Mouse (Mus musculus) limb, embryonic 13.5 days (tissue): ENCODE results near the gene Ston1. TPM values are rescaled to one million over a fixed set of nuclear protein-coding genes. Genes with fewer than 3 reads are reported as not detected.

Experiments
- ATAC-seq: fragments of 200-750 bp; cut with Nextera tagmentation; 2 replicates; pipeline ENCODE4 v1.8.0; 2017; ENCODE audit warnings: low read depth, moderate number of reproducible peaks, moderate TSS enrichment; ENCODE audit not compliant: low FRiP score
- H3K27ac ChIP-seq: fragments of 300-500 bp; sonication (generic); 2 replicates; pipeline ENCODE4 v1.5.1; 2015; ENCODE audit warnings: inconsistent platforms, mild to moderate bottlenecking, moderate library complexity
- H3K27me3 ChIP-seq: fragments of 300-500 bp; sonication (generic); 2 replicates; pipeline ENCODE4 v1.6.1; 2015; ENCODE audit warnings: mild to moderate bottlenecking, inconsistent platforms
- H3K36me3 ChIP-seq: fragments of 300-500 bp; sonication (generic); 2 replicates; pipeline ENCODE4 v1.6.1; 2015; ENCODE audit warnings: inconsistent platforms, mild to moderate bottlenecking, moderate library complexity
- H3K4me1 ChIP-seq: fragments of 300-500 bp; sonication (generic); 2 replicates; pipeline ENCODE4 v1.6.1; 2015; ENCODE audit warnings: inconsistent platforms
- H3K4me2 ChIP-seq: fragments of 300-500 bp; sonication (generic); replicated peaks from 2 replicates; pipeline ENCODE4 v1.6.1; 2015; ENCODE audit warnings: inconsistent platforms, mild to moderate bottlenecking, moderate library complexity
- H3K4me3 ChIP-seq: fragments of 300-500 bp; sonication (generic); 2 replicates; pipeline ENCODE4 v1.5.1; 2015; ENCODE audit warnings: moderate library complexity, mild to moderate bottlenecking, inconsistent platforms
- H3K9ac ChIP-seq: fragments of 300-500 bp; sonication (generic); 2 replicates; pipeline ENCODE4 v1.6.1; 2015; ENCODE audit warnings: mild to moderate bottlenecking, inconsistent platforms
- H3K9me3 ChIP-seq: fragments of 300-500 bp; sonication (generic); 2 replicates; pipeline ENCODE4 v1.6.1; 2016; ENCODE audit warnings: inconsistent platforms
- WGBS: fragments of 180-500 bp; shearing (Covaris S2); methylation state at CpG from one replicate; pipeline ENCODE4 v1.1.7; 2015; 5-methylcytosine and 5-hydroxymethylcytosine counted together
- polyA plus RNA-seq: library from polyadenylated mRNA; unstranded; fragments of >200 nt; fragmentation: Nextera tagmentation; extraction: Ambion mirVana; gene quantifications from 2 replicates; pipeline ENCODE4 v1.2.1, GENCODE M21; 2015

Ston1 gene
- polyA plus RNA-seq, 1 experiment from 2014 or later, result 9.8 TPM

- WGBS, result 20% methylated on average over 21 of the region's 21 CpGs
- no peaks in the 10 kb centered on the region for H3K4me1 ChIP-seq
- H3K36me3 ChIP-seq, result peaks cover 14% of the 10 kb centered on the region
- no peak overlapping the region for H3K4me3 ChIP-seq
- H3K27me3 ChIP-seq, result no peaks in the 10 kb centered on the region
- H3K27ac ChIP-seq, result no peak overlapping the region
- peak; percentile 64; the same call in 1 of the 2 replicates for ATAC-seq
- no peak overlapping the region for H3K4me2 ChIP-seq
- H3K9ac ChIP-seq, result no peak overlapping the region
- no peaks in the 10 kb centered on the region for H3K9me3 ChIP-seq
These were observed 55.4 kb downstream of the Ston1 start for GRCm38 (mm10) chr17:88652702-88653374.

- WGBS, result 86% methylated on average over 4 of the region's 4 CpGs
- Histone ChIP-seq H3K4me2 (no peak overlapping the region), H3K4me3 (no peak overlapping the region), H3K9me3 (no peaks in the 10 kb centered on the region), H3K4me1 (no peaks in the 10 kb centered on the region), H3K9ac (no peak overlapping the region), H3K36me3 (peaks cover 8% of the 10 kb centered on the region), H3K27ac (no peak overlapping the region), H3K27me3 (no peaks in the 10 kb centered on the region)
- ATAC-seq, result no peak
These were observed 55.9 kb downstream of the Ston1 start for GRCm38 (mm10) chr17:88653375-88653769.

- H3K36me3 ChIP-seq, result no peaks in the 10 kb centered on the region
- H3K4me1 ChIP-seq, result peaks cover under 1% of the 10 kb centered on the region
- no peak overlapping the region for H3K4me3 ChIP-seq
- 90% methylated on average over 6 of the region's 6 CpGs for WGBS
- no peak overlapping the region for H3K9ac ChIP-seq
- H3K27ac ChIP-seq, result no peak overlapping the region
- no peak for ATAC-seq
- H3K27me3 ChIP-seq, result no peaks in the 10 kb centered on the region; the same call in 1 of the 2 replicates
- no peak overlapping the region for H3K4me2 ChIP-seq
- no peaks in the 10 kb centered on the region for H3K9me3 ChIP-seq
These were observed 61.0 kb downstream of the Ston1 start for GRCm38 (mm10) chr17:88658510-88658909.

- no peak for ATAC-seq
- H3K4me1 ChIP-seq, result peaks cover 24% of the 10 kb centered on the region
- no peak overlapping the region for H3K9ac ChIP-seq
- no peak overlapping the region for H3K27ac ChIP-seq
- WGBS, result 85% methylated on average over 2 of the region's 2 CpGs
- no peaks in the 10 kb centered on the region for H3K9me3 ChIP-seq
- no peaks in the 10 kb centered on the region for H3K36me3 ChIP-seq
- no peak overlapping the region for H3K4me2 ChIP-seq
- peaks cover 2% of the 10 kb centered on the region; the same call in 1 of the 2 replicates for H3K27me3 ChIP-seq
- no peak overlapping the region for H3K4me3 ChIP-seq
These were observed 68.6 kb downstream of the Ston1 start for GRCm38 (mm10) chr17:88666076-88666475.

GRCm38 (mm10) chr17:88668452-88668851 is 71.0 kb downstream of the Ston1 start, which contains the start of gene Gtf2a1l:
Gtf2a1l (plus strand) TSS chr17:88668660.
- peak within 1 kb of the TSS; percentile 55 for H3K4me2 ChIP-seq
- ATAC-seq, result 0 out of 2 replicates have a peak, but pooled peaks have one; percentile 35
- H3K4me1 ChIP-seq, result peaks cover 25% of the 10 kb centered on the region
- no peaks in the 10 kb centered on the region for H3K36me3 ChIP-seq
- H3K9ac ChIP-seq, result no peak within 1 kb of the TSS
- H3K9me3 ChIP-seq, result no peaks in the 10 kb centered on the region
- no peak within 1 kb of the TSS for H3K27ac ChIP-seq
- peak within 1 kb of the TSS; percentile 19 for H3K4me3 ChIP-seq
- peaks cover 2% of the 10 kb centered on the region; the same call in 1 of the 2 replicates for H3K27me3 ChIP-seq
- 23% methylated on average over 21 of the region's 21 CpGs for WGBS

- H3K27ac ChIP-seq, result no peak overlapping the region
- no peak overlapping the region for H3K9ac ChIP-seq
- H3K27me3 ChIP-seq, result no peaks in the 10 kb centered on the region
- no peaks in the 10 kb centered on the region for H3K9me3 ChIP-seq
- 16% methylated on average over 2 of the region's 2 CpGs for WGBS
- H3K36me3 ChIP-seq, result no peaks in the 10 kb centered on the region
- H3K4me3 ChIP-seq, result no peak overlapping the region
- no peak overlapping the region for H3K4me2 ChIP-seq
- no peak for ATAC-seq
- H3K4me1 ChIP-seq, result peaks cover 22% of the 10 kb centered on the region
These were observed 72.4 kb downstream of the Ston1 start for GRCm38 (mm10) chr17:88669921-88670320.

- Histone ChIP-seq H3K9me3 (no peaks in the 10 kb centered on the region), H3K27ac (no peak overlapping the region), H3K4me1 (peaks cover 22% of the 10 kb centered on the region), H3K27me3 (no peaks in the 10 kb centered on the region), H3K9ac (no peak overlapping the region), H3K4me3 (no peak overlapping the region), H3K36me3 (no peaks in the 10 kb centered on the region), H3K4me2 (no peak overlapping the region)
- ATAC-seq, result peak; percentile 52; the same call in 1 of the 2 replicates
- 17% methylated on average over 4 of the region's 4 CpGs for WGBS
These were observed 73.3 kb downstream of the Ston1 start for GRCm38 (mm10) chr17:88670800-88671199.

- H3K4me2 ChIP-seq, result no peak overlapping the region
- 90% methylated on average over 23 of the region's 23 CpGs for WGBS
- no peak for ATAC-seq
These were observed 78.1 kb downstream of the Ston1 start for GRCm38 (mm10) chr17:88675310-88676309.

GRCm38 (mm10) chr17:88688226-88688625 is 90.7 kb downstream of the Ston1 start:
- Histone ChIP-seq H3K4me2 (0 out of 2 replicates have a peak overlapping the region, but pooled peaks have one; percentile 3), H3K4me1 (no peaks in the 10 kb centered on the region), H3K9me3 (no peaks in the 10 kb centered on the region), H3K27me3 (no peaks in the 10 kb centered on the region), H3K36me3 (no peaks in the 10 kb centered on the region), H3K4me3 (no peak overlapping the region), H3K27ac (no peak overlapping the region), H3K9ac (no peak overlapping the region)
- 39% methylated on average over 11 of the region's 11 CpGs for WGBS
- no peak for ATAC-seq

More at GRCm38 (mm10) chr17:88675310-88676309, 78.1 kb downstream of the Ston1 start:
- H3K27ac ChIP-seq, result no peak overlapping the region
- no peak overlapping the region for H3K9ac ChIP-seq
- H3K27me3 ChIP-seq, result no peaks in the 10 kb centered on the region
- no peaks in the 10 kb centered on the region for H3K36me3 ChIP-seq
- no peaks in the 10 kb centered on the region for H3K9me3 ChIP-seq
- peaks cover 6% of the 10 kb centered on the region for H3K4me1 ChIP-seq
- no peak overlapping the region for H3K4me3 ChIP-seq

GRCm38 (mm10) chr17:88696656-88697333 is 99.3 kb downstream of the Ston1 start:
- ATAC-seq, result peak; percentile 79; the same call in 1 of the 2 replicates

GRCm38 (mm10) chr17:88700901-88701300 is 103.4 kb downstream of the Ston1 start:
- no peak overlapping the region for H3K4me2 ChIP-seq
- no peaks in the 10 kb centered on the region for H3K27me3 ChIP-seq
- peaks cover 20% of the 10 kb centered on the region for H3K4me1 ChIP-seq
- no peak for ATAC-seq
- no peaks in the 10 kb centered on the region for H3K36me3 ChIP-seq
- H3K4me3 ChIP-seq, result no peak overlapping the region
- no peaks in the 10 kb centered on the region for H3K9me3 ChIP-seq
- H3K9ac ChIP-seq, result no peak overlapping the region
- H3K27ac ChIP-seq, result no peak overlapping the region

More at GRCm38 (mm10) chr17:88696656-88697333, 99.3 kb downstream of the Ston1 start:
- Histone ChIP-seq H3K27ac (peak overlapping the region; percentile 76), H3K36me3 (no peaks in the 10 kb centered on the region), H3K9me3 (no peaks in the 10 kb centered on the region), H3K4me2 (peak overlapping the region; percentile 37), H3K27me3 (no peaks in the 10 kb centered on the region), H3K4me1 (peaks cover 12% of the 10 kb centered on the region), H3K9ac (no peak overlapping the region), H3K4me3 (no peak overlapping the region)
- 32% methylated on average over 9 of the region's 9 CpGs for WGBS
